Mouse (Mus musculus) forebrain, embryonic 11.5 days (tissue): ENCODE measurements around the gene Ccdc151. TPM values are rescaled to one million over a fixed set of nuclear protein-coding genes. Genes with fewer than 3 reads are reported as not detected.

ENCODE experiments used
- ATAC-seq: fragments of 200-750 bp; cut with Nextera tagmentation; replicated peaks from 2 replicates; pipeline ENCODE4 v1.8.0; 2017; ENCODE audit warnings: moderate TSS enrichment; ENCODE audit not compliant: low FRiP score
- DNase-seq: peaks from one replicate; pipeline ENCODE4 v3.0.0-alpha.2; 2017; ENCODE audit warnings: low spot score
- H3K27ac ChIP-seq: fragments of 300-500 bp; sonication (generic); 2 replicates; pipeline ENCODE4 v1.5.1; 2014; ENCODE audit warnings: low read depth, low read length
- H3K27me3 ChIP-seq: fragments of 300-500 bp; sonication (generic); 2 replicates; pipeline ENCODE4 v1.6.1; 2014; ENCODE audit warnings: mild to moderate bottlenecking, low read length, mixed read lengths; ENCODE audit not compliant: control insufficient read depth, insufficient read depth
- H3K36me3 ChIP-seq: fragments of 300-500 bp; sonication (generic); 2 replicates; pipeline ENCODE4 v1.6.1; 2014; ENCODE audit warnings: mild to moderate bottlenecking, low read length, moderate library complexity, mixed read lengths; ENCODE audit not compliant: control insufficient read depth, insufficient read depth
- H3K4me1 ChIP-seq: fragments of 300-500 bp; sonication (generic); replicated peaks from 2 replicates; pipeline ENCODE4 v1.6.1; 2014; ENCODE audit warnings: low read length, mixed read lengths; ENCODE audit not compliant: control insufficient read depth, insufficient read depth
- H3K4me2 ChIP-seq: fragments of 300-500 bp; sonication (generic); 2 replicates; pipeline ENCODE4 v1.6.1; 2014; ENCODE audit warnings: low read depth, mild to moderate bottlenecking, low read length, moderate library complexity, mixed read lengths; ENCODE audit not compliant: severe bottlenecking
- H3K4me3 ChIP-seq: fragments of 300-500 bp; sonication (generic); 2 replicates; pipeline ENCODE4 v1.5.1; 2014; ENCODE audit warnings: low read depth, low read length
- H3K9ac ChIP-seq: fragments of 300-500 bp; sonication (generic); 2 replicates; pipeline ENCODE4 v1.6.1; 2014; ENCODE audit warnings: low read length
- H3K9me3 ChIP-seq: fragments of 300-500 bp; sonication (generic); 2 replicates; pipeline ENCODE4 v1.6.1; 2016; ENCODE audit warnings: low read length, mixed read lengths; ENCODE audit not compliant: control insufficient read depth
- WGBS: fragments of 180-500 bp; shearing (Covaris S2); extraction: QIAGEN DNeasy Blood & Tissue Kit; methylation state at CpG from one replicate; pipeline ENCODE4 v1.1.7; 2014; 5-methylcytosine and 5-hydroxymethylcytosine counted together
- polyA plus RNA-seq: library from polyadenylated mRNA; unstranded; fragments of >200 nt; fragmentation: Nextera tagmentation; extraction: Ambion mirVana; gene quantifications from 2 replicates; pipeline ENCODE4 v1.2.1, GENCODE M21; 2014

Ccdc151 gene
- 4.2 and 6.9 TPM in 2 replicates for polyA plus RNA-seq

DNA sequence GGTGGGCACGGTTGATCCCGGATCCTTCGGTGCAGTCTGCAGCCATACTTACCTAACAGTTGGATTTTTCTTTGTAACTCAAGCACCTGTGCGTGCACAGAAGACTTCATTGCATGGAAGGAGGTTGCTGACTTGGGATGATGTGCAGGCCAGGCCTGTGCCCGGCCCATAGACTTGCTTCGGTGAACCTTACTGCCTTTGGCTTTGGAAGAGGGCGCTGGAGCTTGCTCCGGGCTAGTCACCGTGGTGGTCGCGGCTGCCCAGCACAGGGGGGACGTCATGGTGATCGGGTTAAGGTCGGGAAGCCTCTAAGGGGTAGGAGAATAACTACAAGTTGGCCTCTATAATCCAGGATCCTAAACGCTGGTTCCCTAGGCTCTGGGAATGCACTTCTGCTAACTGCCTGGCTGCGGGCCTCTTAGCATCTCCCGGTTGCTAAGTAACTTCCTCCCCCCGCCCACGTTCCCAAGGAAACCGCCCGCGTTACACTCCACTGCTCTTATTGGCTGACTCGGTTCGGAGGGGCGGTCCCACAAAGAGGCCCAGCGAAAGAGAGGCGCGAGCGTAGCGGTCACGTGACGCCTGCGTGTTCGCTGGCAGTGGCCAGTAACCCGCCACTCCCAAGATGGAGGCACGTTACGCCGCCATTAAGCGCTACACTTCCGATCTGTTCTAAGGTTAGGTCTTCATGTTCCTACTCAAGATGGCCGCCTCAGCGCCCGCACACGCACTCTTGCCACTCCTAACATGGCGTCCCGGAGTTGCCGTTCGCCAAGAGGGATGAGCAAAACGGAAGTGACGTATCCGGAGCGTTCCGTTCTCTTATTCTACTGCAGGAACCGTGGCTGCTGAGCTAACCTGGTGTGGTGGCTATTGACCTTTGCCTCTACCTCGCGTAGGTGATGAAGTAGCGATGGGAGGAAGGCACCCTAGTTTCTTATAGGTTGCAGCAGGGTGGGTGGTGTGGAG, at the start of gene Ccdc151, which contains the start of gene Prkcsh:
TSS of gene Ccdc151 (minus strand) at position 441 of the 969 bp plus-strand sequence.
TSS of gene Prkcsh (plus strand) at position 613 of the 969 bp plus-strand sequence.
- H3K9me3 ChIP-seq = no peaks in the 10 kb centered on the region
- H3K4me2 ChIP-seq = peak within 1 kb of the TSS; percentile 80
- peak within 1 kb of the TSS; percentile 65 for H3K9ac ChIP-seq
- no peaks in the 10 kb centered on the region; the same call in 1 of the 2 replicates for H3K36me3 ChIP-seq
- ATAC-seq = peak; percentile 99
- H3K4me1 ChIP-seq = peaks cover 12% of the 10 kb centered on the region
- peak within 1 kb of the TSS; percentile 63 for H3K4me3 ChIP-seq
- H3K27me3 ChIP-seq = no peaks in the 10 kb centered on the region
- H3K27ac ChIP-seq = 0 out of 2 replicates have a peak within 1 kb of the TSS, but pooled peaks have one; percentile 59
- peak; percentile 99 for DNase-seq
- WGBS = 5% methylated on average over 57 of the region's 57 CpGs

DNA sequence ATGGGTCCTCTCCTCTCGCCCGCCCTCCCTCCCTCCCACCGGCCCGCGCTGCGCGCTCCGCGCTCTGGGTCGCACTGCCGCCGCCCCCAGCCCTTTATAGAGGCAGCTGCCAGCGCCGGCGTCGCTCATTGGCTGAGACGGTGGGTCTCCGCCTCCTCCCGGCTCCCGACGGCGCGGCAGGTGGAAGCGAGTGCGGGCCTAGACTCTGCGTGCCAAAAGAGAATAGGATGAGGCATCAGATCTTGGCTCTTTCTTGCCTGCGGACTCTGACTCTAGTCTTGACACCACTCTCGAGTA, 49.5 kb upstream of the Ccdc151 start, which contains the start of gene Elavl3:
TSS of gene Elavl3 (minus strand) at position 66 of the 297 bp plus-strand sequence.
- DNase-seq (peak; percentile 93), ATAC-seq (peak; percentile 72)
- H3K4me2 ChIP-seq = peak within 1 kb of the TSS; percentile 64
- H3K36me3 ChIP-seq = no peaks in the 10 kb centered on the region
- no peaks in the 10 kb centered on the region for H3K9me3 ChIP-seq
- peaks cover 14% of the 10 kb centered on the region; the same call in 1 of the 2 replicates for H3K27me3 ChIP-seq
- H3K9ac ChIP-seq = peak within 1 kb of the TSS; percentile 82
- H3K27ac ChIP-seq = peak within 1 kb of the TSS; percentile 69
- WGBS = 0% methylated on average over 26 of the region's 28 CpGs
- peaks cover 7% of the 10 kb centered on the region; the same call in 1 of the 2 replicates for H3K4me1 ChIP-seq
- peak within 1 kb of the TSS; percentile 82 for H3K4me3 ChIP-seq

DNA sequence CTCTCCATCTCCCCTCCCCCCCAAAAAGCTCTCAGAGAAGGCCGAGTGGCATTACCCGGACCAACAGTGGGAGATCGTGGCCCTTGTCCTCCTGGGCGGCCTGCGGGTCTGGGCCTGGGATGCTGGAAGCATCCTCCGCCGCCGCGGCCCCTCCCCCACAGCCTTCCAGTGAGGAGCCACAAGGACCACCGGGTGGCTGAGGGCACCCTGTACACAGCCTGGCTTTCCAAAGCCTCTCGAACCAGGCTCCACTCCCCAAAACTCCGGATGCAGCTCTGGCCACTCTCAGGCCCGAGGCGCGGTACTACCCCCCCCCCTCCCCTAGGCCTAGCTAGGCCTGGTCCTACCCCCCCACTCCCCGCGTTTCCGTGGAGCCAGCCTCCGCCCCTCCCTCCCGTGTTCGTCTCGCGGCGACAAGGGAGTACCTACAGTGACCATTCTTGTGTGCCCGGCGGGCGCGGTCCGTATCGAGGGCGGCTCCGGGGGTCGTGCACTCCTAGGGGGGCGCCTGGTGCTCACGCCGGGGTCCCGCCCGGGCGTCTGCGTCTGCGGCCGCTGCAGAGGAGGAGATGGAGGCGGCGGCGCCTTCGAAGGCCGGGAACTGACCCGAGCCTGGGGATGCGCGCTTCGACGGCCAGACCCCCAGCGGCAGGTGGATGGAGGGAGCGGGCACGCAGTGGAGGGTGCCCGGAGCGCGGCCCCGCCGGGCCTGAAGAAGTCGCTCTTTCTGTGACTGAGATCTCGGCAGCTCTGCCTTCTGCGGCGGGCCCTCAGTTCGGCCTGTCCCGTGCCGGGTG, 48.9 kb upstream of the Ccdc151 start:
- peak overlapping the region; percentile 64 for H3K4me2 ChIP-seq
- H3K4me3 ChIP-seq = peak overlapping the region; percentile 82
- H3K9me3 ChIP-seq = no peaks in the 10 kb centered on the region
- peaks cover 7% of the 10 kb centered on the region; the same call in 1 of the 2 replicates for H3K4me1 ChIP-seq
- H3K36me3 ChIP-seq = no peaks in the 10 kb centered on the region
- peak overlapping the region; percentile 69 for H3K27ac ChIP-seq
- under 1% methylated on average over 59 of the region's 67 CpGs for WGBS
- peak overlapping the region; percentile 82 for H3K9ac ChIP-seq
- peak; percentile 33 for ATAC-seq
- peak; percentile 83 for DNase-seq
- peaks cover 14% of the 10 kb centered on the region; the same call in 1 of the 2 replicates for H3K27me3 ChIP-seq

DNA sequence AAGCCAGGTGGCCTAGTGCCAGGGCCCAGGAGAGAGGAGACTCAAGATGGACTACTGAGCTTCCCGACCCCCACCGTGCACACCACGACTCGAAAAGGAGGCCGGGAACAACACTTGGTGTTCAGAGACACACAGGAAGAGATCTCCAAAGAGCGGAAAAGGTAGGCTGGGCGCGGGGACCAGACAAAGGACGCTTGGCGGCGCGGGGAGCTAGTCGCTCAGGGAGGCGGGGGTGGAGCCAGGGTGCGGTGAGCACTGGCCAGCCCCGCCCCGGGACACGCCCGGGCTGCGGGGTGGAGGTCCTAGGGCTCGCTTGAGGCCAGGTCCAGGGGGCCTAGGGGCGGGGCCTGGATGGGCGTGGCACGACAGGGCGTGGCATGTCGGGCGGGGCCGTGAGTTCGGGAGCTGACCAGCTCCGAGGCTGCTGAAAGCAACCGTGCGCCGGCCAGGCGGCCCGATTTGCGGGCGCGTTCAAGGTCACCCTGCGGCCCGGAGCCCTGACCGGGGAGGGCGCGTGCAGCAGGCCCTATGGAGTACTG, 48.0 kb upstream of the Ccdc151 start:
- Histone ChIP-seq H3K9me3 (no peaks in the 10 kb centered on the region), H3K9ac (peak overlapping the region; percentile 82), H3K4me2 (peak overlapping the region; percentile 64), H3K27me3 (peaks cover 13% of the 10 kb centered on the region; the same call in 1 of the 2 replicates), H3K4me1 (peaks cover 7% of the 10 kb centered on the region; the same call in 1 of the 2 replicates), H3K36me3 (no peaks in the 10 kb centered on the region), H3K4me3 (peak overlapping the region; percentile 82), H3K27ac (peak overlapping the region; percentile 71)
- ATAC-seq = peak; percentile 73
- peak; percentile 93 for DNase-seq
- under 1% methylated on average over 33 of the region's 43 CpGs for WGBS

DNA sequence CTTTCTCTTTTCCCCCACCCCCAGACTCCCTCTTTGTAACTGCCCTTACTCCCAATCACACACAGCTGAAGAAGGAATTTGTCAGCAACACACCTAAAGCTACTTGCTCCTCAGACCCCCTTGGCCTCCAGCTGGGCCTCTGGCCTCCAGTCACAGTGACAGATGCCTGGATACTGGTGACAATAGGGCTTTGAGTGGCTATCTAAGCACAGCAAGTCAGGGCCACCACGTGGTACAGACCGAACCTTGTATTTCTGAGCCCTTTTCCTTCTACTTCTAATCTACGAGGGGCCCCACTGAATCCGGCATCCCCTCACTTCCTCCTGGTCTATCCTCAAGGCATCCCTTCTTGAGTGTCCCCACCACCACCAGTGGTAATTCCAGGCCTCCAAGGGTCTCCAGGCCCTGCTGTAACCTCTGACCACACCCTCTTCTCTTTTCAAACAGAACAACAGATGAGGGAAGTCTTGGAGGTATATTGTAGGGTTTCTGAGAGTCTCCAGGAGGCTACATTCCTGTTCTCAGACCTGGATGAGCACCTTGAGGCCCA, 47.4 kb upstream of the Ccdc151 start:
- ATAC-seq = no peak

DNA sequence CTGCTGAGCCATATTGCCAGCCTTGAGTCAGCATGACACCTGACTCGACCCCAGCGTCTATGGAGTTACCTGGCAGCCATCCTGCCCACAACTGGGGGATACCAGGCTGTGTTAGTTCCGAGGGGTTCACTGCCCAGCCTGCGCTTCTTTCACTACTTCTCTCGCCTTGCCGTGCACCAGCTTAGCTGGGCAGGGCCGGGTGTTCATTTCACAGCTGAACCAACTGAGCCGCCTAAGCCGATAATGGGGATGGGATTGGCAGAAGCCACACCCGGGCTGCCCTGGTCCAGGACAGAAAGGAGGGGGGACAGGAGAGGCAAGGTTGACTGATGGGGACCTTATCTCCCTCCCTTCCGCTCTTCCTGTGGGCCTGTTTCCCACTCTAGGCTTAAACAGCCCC, 46.9 kb upstream of the Ccdc151 start:
- peaks cover 11% of the 10 kb centered on the region; the same call in 1 of the 2 replicates for H3K27me3 ChIP-seq
- peak overlapping the region; percentile 64; the same call in 1 of the 2 replicates for H3K4me2 ChIP-seq
- H3K9me3 ChIP-seq = no peaks in the 10 kb centered on the region
- H3K27ac ChIP-seq = peak overlapping the region; percentile 71; the same call in 1 of the 2 replicates
- peak overlapping the region; percentile 82 for H3K4me3 ChIP-seq
- ATAC-seq (no peak), DNase-seq (no peak)
- no peaks in the 10 kb centered on the region for H3K36me3 ChIP-seq
- 54% methylated on average over 11 of the region's 11 CpGs for WGBS
- H3K9ac ChIP-seq = peak overlapping the region; percentile 82
- peaks cover 7% of the 10 kb centered on the region; the same call in 1 of the 2 replicates for H3K4me1 ChIP-seq

More for the DNA sequence above, 47.4 kb upstream of the Ccdc151 start:
- WGBS = 34% methylated on average over 4 of the region's 4 CpGs
- Histone ChIP-seq H3K4me2 (peak overlapping the region; percentile 64), H3K4me3 (peak overlapping the region; percentile 82), H3K9me3 (no peaks in the 10 kb centered on the region), H3K9ac (peak overlapping the region; percentile 82), H3K27ac (peak overlapping the region; percentile 71), H3K27me3 (peaks cover 11% of the 10 kb centered on the region; the same call in 1 of the 2 replicates), H3K4me1 (peaks cover 7% of the 10 kb centered on the region; the same call in 1 of the 2 replicates), H3K36me3 (no peaks in the 10 kb centered on the region)
- DNase-seq = no peak

DNA sequence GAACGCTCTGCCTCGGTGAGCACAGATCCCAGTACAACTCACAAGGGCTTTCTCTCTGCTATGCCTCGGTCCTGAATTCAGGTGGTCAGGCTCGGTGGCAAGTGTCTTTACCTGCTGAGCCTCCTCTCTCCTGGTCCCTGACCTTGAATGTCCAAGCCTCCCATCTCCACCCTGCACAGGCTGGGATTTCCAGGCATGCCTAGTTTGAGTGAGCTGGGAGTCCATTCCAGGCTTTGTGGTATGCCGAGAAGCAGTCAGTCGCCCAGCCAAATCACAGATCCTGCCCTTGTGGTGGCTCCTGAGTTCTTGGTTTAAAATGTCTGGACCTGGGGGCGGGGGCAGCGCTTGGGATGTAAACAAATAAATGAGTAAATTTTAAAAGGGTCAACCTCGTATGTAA, 44.9 kb upstream of the Ccdc151 start:
- no peaks in the 10 kb centered on the region for H3K36me3 ChIP-seq
- peaks cover 9% of the 10 kb centered on the region; the same call in 1 of the 2 replicates for H3K27me3 ChIP-seq
- DNase-seq (no peak), ATAC-seq (no peak)
- 68% methylated on average over 9 of the region's 9 CpGs for WGBS
- H3K4me1 ChIP-seq = peaks cover 7% of the 10 kb centered on the region; the same call in 1 of the 2 replicates
- H3K9ac ChIP-seq = no peak overlapping the region; the same call in 1 of the 2 replicates
- H3K4me2 ChIP-seq = no peak overlapping the region
- no peak overlapping the region for H3K27ac ChIP-seq
- no peak overlapping the region for H3K4me3 ChIP-seq
- H3K9me3 ChIP-seq = no peaks in the 10 kb centered on the region
